Mouse (Mus musculus) 3134 (cell line): ENCODE measurements around the gene Rab23.
"Not testable (repeated sequence)": the region's sequence is repeated elsewhere in the genome, so short reads cannot be mapped to it uniquely, and the experiment has no call there.

ENCODE experiments used
- DNase-seq: peaks from one replicate; pipeline ENCODE4 v3.0.0-alpha.2; 2011; ENCODE audit warnings: low spot score; ENCODE audit not compliant: insufficient read length; ENCODE audit errors: extremely low read depth

The Rab23 gene

GRCm38 (mm10) chr1:33725086-33725485 is 5.4 kb downstream of the Rab23 start:
- no peak for DNase-seq

DNA sequence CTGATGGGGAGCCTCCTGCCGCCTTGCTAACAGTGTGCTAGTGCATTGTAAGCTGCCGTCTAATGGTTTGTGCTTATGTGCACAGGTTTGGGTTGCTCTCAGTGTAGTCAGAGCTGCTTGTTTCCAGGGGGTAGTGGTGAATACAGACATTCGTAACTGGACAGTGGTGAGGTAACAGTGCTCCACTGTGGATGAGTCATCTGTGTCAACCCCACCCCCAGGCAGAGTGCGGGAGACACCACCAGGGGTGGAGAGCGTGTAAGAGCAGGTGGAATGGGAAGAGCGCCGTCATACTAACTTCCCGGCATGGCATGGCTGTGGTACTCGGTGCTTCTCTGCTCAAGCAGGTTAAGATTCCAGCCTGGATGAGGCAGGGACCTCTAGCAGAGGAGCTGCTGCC is 13.4 kb downstream of the Rab23 start:
- no peak for DNase-seq

GRCm38 (mm10) chr1:33734001-33734685 is 14.5 kb downstream of the Rab23 start:
- DNase-seq, result no peak

GRCm38 (mm10) chr1:33738281-33738680 is 18.6 kb downstream of the Rab23 start:
- no peak for DNase-seq

DNA sequence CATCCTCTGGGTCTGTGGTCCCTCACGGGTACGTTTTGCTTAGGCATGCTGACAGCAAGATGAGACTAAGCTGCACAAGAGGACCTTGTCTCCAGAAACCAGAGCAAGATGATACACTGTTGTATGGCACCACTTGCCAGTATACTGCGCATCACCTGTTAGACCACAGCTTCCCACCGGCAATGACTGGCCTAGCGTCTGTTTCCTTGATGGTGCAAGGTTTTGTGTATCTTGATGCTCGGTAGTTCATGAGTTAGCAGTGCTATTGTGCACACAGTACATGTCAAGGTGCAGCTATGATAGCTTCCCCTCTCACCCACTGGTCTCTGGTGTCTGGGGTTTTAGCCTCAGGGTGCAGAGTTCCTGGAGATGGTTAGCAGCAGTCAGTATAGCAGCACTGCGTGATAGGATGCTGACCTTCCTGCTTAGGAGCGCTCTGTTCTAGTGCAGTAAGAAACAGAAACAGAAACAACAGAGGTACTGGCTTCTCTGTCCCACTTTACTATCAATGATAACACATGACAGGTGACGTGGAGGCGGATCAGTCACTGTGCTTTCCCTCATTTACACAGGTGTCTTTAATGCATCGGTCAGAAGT is 19.1 kb downstream of the Rab23 start:
- no peak for DNase-seq

GRCm38 (mm10) chr1:33739302-33739701 is 19.6 kb downstream of the Rab23 start:
- DNase-seq, result peak; percentile 45

DNA sequence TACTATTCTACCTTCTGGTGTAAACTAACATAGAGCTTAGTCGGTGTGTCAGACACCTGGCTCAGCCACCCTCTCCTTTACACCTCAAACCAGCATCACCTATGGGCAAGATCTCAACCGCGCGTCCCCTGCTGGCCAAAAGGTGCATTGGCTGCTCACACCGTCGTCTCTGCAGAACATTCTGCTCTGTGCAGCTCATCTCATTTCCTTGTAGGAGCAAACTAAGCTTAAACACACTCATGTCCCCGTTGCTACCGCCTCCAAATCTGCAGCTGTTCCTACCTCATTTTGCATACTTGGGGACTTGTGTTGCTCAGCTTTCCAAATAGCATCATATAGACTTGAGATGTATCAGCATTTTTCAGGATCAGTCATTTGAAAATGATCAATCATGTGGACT is 23.2 kb downstream of the Rab23 start:
- no peak for DNase-seq

DNA sequence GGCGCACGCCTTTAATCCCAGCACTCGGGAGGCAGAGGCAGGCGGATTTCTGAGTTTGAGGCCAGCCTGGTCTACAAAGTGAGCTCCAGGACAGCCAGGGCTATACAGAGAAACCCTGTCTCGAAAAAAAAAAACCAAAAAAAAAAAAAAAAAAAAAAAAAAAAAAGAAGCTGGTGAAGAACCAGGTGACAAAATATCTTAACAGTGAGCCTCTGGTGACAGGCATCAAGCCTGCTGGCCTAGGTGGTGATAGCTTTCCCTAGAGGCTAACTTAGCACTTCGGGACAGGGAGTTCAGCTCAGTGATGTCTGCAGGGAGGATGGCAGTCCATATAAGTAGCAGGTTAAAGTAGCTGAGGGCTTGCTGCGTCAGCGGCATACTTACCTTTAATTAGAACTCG is 25.1 kb downstream of the Rab23 start:
- not testable (repeated sequence) for DNase-seq

- no peak for DNase-seq
These were observed 26.2 kb downstream of the Rab23 start for GRCm38 (mm10) chr1:33745901-33746300.

GRCm38 (mm10) chr1:33749109-33749508 is 29.4 kb downstream of the Rab23 start:
- DNase-seq, result no peak

- DNase-seq, result not testable (repeated sequence)
These were observed 30.0 kb downstream of the Rab23 start for GRCm38 (mm10) chr1:33749709-33750108.

- no peak for DNase-seq
These were observed 31.6 kb downstream of the Rab23 start for GRCm38 (mm10) chr1:33751283-33751682.

- DNase-seq, result no peak
These were observed 34.4 kb downstream of the Rab23 start for GRCm38 (mm10) chr1:33754089-33754488.

DNA sequence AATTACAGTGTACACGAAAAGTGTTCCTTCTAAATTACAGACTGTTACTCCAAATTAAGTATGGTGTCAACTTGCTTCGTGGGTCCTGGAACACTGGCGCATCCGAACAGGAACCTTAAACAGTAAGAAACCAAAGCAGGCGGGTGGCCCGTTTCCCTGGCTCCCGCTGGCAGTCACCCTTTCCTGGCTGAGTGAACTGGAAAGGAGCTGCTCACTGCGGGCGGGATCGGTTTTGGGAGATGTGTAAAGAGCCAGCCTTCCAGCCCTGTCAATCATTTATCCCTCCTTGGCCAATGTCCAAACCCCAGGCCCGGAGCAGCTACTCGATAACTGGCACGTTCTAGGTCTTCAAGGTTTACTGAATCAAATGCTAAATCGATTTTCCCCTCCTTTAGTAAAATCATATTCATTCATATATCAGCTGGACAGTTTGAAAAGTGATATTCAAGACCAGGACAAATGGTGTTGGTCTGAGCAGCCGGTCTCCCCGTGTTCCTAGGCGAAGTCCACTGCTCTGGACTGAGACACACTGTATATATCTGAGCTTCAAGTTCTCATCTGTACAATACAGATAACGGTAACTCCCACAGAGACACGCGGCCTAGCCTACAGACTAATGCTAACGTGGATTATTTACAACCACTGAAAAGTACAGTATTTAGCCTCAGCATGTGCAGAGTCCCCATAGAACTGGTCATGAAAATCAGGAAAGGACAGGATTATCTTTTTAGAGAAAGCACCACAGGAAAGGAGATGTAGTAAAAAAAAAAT is 35.5 kb downstream of the Rab23 start:
- DNase-seq, result no peak

DNA sequence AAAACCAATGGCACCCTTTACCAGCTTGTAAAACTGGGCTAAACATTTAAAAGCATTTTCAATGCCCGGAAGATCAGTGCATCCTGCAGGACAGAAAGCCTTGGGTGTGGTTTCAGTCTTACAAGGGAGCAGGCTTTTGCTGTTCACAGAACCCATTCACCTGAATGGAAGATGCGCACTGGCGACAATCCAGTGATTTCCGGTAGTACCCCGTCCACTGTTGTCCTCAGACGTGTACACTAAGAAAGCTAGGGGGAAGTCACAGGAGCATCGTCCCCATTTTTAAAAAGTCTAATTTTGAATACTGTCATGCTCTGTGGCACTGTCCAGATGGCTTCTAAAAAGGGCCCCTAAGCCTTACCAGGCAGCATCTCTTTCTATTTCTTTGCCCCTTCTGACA is 36.1 kb downstream of the Rab23 start:
- no peak for DNase-seq

- DNase-seq, result no peak
These were observed 36.8 kb downstream of the Rab23 start for GRCm38 (mm10) chr1:33756258-33757032.

DNA sequence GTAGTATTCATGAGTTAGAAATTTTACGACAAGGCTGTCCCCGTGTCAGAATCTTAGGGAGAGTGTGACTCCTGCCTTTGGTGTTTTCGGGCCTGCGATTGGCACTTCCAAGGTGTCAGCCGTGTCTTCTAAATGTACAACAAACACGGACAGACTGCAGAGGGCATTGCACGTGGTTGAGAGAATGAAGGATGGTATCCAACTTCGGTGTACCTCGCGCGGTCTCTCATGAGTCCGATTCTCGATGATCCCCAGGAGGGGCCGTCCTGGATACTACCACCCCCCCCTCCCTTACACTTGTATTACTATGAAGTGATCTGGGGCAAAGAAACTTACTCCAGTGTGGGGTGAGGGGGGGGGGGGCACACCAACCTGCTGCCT is 37.3 kb downstream of the Rab23 start:
- DNase-seq, result peak; percentile 47

GRCm38 (mm10) chr1:33757491-33758041 is 37.9 kb downstream of the Rab23 start, which contains the start of gene Bag2:
Bag2 (minus strand) TSS chr1:33757795.
- DNase-seq, result peak; percentile 87

GRCm38 (mm10) chr1:33758488-33758887 is 38.8 kb downstream of the Rab23 start:
- DNase-seq, result no peak

GRCm38 (mm10) chr1:33763826-33764225 is 44.1 kb downstream of the Rab23 start:
- no peak for DNase-seq
